Mouse (Mus musculus) neural tube, embryonic 15.5 days (tissue): ENCODE measurements at regions not wholly inside any gene's neighbourhood (a gene's known extent, or its start where the extent isn't known, plus 50 kb on each side); places are given as distances from the start of the nearest gene placed in this dataset.

Source experiments
- ATAC-seq: fragments of 200-750 bp; cut with Nextera tagmentation; 2 replicates; pipeline ENCODE4 v1.8.0; 2017; ENCODE audit warnings: mild to moderate bottlenecking, moderate TSS enrichment, moderate library complexity; ENCODE audit not compliant: low FRiP score
- H3K27ac ChIP-seq: fragments of 300-500 bp; sonication (generic); replicated peaks from 2 replicates; pipeline ENCODE4 v1.5.1; 2015; ENCODE audit warnings: mild to moderate bottlenecking, inconsistent platforms
- H3K27me3 ChIP-seq: fragments of 300-500 bp; sonication (generic); replicated peaks from 2 replicates; pipeline ENCODE4 v1.6.1; 2015; ENCODE audit warnings: inconsistent platforms
- H3K36me3 ChIP-seq: fragments of 300-500 bp; sonication (generic); 2 replicates; pipeline ENCODE4 v1.6.1; 2015; ENCODE audit warnings: inconsistent platforms
- H3K4me1 ChIP-seq: fragments of 300-500 bp; sonication (generic); 2 replicates; pipeline ENCODE4 v1.6.1; 2015; ENCODE audit warnings: inconsistent platforms
- H3K4me2 ChIP-seq: fragments of 300-500 bp; sonication (generic); 2 replicates; pipeline ENCODE4 v1.6.1; 2015; ENCODE audit warnings: inconsistent platforms, mild to moderate bottlenecking, moderate library complexity
- H3K4me3 ChIP-seq: fragments of 300-500 bp; sonication (generic); replicated peaks from 2 replicates; pipeline ENCODE4 v1.5.1; 2015; ENCODE audit warnings: mild to moderate bottlenecking, inconsistent platforms
- H3K9ac ChIP-seq: fragments of 300-500 bp; sonication (generic); replicated peaks from 2 replicates; pipeline ENCODE4 v1.6.1; 2015; ENCODE audit warnings: mild to moderate bottlenecking, inconsistent platforms
- H3K9me3 ChIP-seq: fragments of 300-500 bp; sonication (generic); replicated peaks from 2 replicates; pipeline ENCODE4 v1.6.1; 2016; ENCODE audit warnings: inconsistent platforms
- WGBS: fragments of 180-500 bp; shearing (Covaris S2); methylation state at CpG from one replicate; pipeline ENCODE4 v1.1.7; 2015; ENCODE audit warnings: mixed read lengths; 5-methylcytosine and 5-hydroxymethylcytosine counted together

- Histone ChIP-seq H3K27me3 (no peaks in the 10 kb centered on the region), H3K4me1 (peaks cover 7% of the 10 kb centered on the region), H3K4me3 (no peak overlapping the region), H3K36me3 (no peaks in the 10 kb centered on the region), H3K9me3 (no peaks in the 10 kb centered on the region), H3K9ac (no peak overlapping the region), H3K4me2 (no peak overlapping the region), H3K27ac (no peak overlapping the region)
- ATAC-seq: no peak
- 89% methylated on average over 8 of the region's 8 CpGs for WGBS
Measured at GRCm38 (mm10) chr16:30687682-30688081, 88.2 kb downstream of the Fam43a start.

- Histone ChIP-seq H3K36me3 (no peaks in the 10 kb centered on the region), H3K27ac (no peak overlapping the region), H3K9me3 (no peaks in the 10 kb centered on the region), H3K27me3 (no peaks in the 10 kb centered on the region), H3K4me1 (peaks cover 10% of the 10 kb centered on the region), H3K9ac (no peak overlapping the region), H3K4me3 (no peak overlapping the region), H3K4me2 (no peak overlapping the region)
- WGBS: 77% methylated on average over 4 of the region's 4 CpGs
- ATAC-seq: no peak
Measured at GRCm38 (mm10) chr16:30690531-30690930, 91.0 kb downstream of the Fam43a start.

- no peaks in the 10 kb centered on the region for H3K27me3 ChIP-seq
- no peaks in the 10 kb centered on the region for H3K36me3 ChIP-seq
- no peak overlapping the region; the same call in 1 of the 2 replicates for H3K4me2 ChIP-seq
- H3K4me1 ChIP-seq: peaks cover 10% of the 10 kb centered on the region
- H3K27ac ChIP-seq: no peak overlapping the region
- no peaks in the 10 kb centered on the region for H3K9me3 ChIP-seq
- no peak overlapping the region for H3K4me3 ChIP-seq
- H3K9ac ChIP-seq: no peak overlapping the region
- WGBS: 91% methylated on average over 15 of the region's 15 CpGs
- ATAC-seq: no peak
Measured at GRCm38 (mm10) chr16:30691964-30692363, 92.4 kb downstream of the Fam43a start.

GRCm38 (mm10) chr16:30692541-30693141 is 93.1 kb downstream of the Fam43a start:
- no peak overlapping the region for H3K9ac ChIP-seq
- H3K4me2 ChIP-seq: no peak overlapping the region; the same call in 1 of the 2 replicates
- H3K27ac ChIP-seq: no peak overlapping the region
- H3K27me3 ChIP-seq: no peaks in the 10 kb centered on the region
- H3K4me1 ChIP-seq: peaks cover 10% of the 10 kb centered on the region
- H3K9me3 ChIP-seq: no peaks in the 10 kb centered on the region
- 38% methylated on average over 5 of the region's 5 CpGs for WGBS
- H3K4me3 ChIP-seq: no peak overlapping the region
- H3K36me3 ChIP-seq: no peaks in the 10 kb centered on the region
- ATAC-seq: no peak

- Histone ChIP-seq H3K36me3 (no peaks in the 10 kb centered on the region), H3K9ac (no peak overlapping the region), H3K4me2 (no peak overlapping the region), H3K27me3 (no peaks in the 10 kb centered on the region), H3K4me1 (peaks cover 10% of the 10 kb centered on the region), H3K9me3 (no peaks in the 10 kb centered on the region), H3K27ac (no peak overlapping the region), H3K4me3 (no peak overlapping the region)
- ATAC-seq: no peak
- WGBS: 84% methylated on average over 3 of the region's 3 CpGs
Measured at GRCm38 (mm10) chr16:30693206-30693605, 93.7 kb downstream of the Fam43a start.

- Histone ChIP-seq H3K4me3 (no peak overlapping the region), H3K27me3 (no peaks in the 10 kb centered on the region), H3K27ac (no peak overlapping the region), H3K4me2 (no peak overlapping the region), H3K9me3 (no peaks in the 10 kb centered on the region), H3K36me3 (no peaks in the 10 kb centered on the region), H3K9ac (no peak overlapping the region), H3K4me1 (peaks cover 10% of the 10 kb centered on the region)
- no peak for ATAC-seq
- 100% methylated on average over 1 of the region's 1 CpGs for whole genome bisulfite sequencing
Measured at GRCm38 (mm10) chr16:30693839-30694527, 94.5 kb downstream of the Fam43a start.

- Histone ChIP-seq H3K36me3 (no peaks in the 10 kb centered on the region), H3K27ac (no peak overlapping the region), H3K9me3 (no peaks in the 10 kb centered on the region), H3K4me3 (no peak overlapping the region), H3K27me3 (no peaks in the 10 kb centered on the region), H3K4me1 (peaks cover 10% of the 10 kb centered on the region), H3K9ac (no peak overlapping the region), H3K4me2 (no peak overlapping the region)
- no peak for ATAC-seq
- WGBS: 85% methylated on average over 8 of the region's 8 CpGs
Measured at GRCm38 (mm10) chr16:30695691-30696090, 96.2 kb downstream of the Fam43a start.

GRCm38 (mm10) chr16:30697209-30697608 is 97.7 kb downstream of the Fam43a start:
- ATAC-seq: no peak
- WGBS: 81% methylated on average over 4 of the region's 4 CpGs
- no peaks in the 10 kb centered on the region for H3K36me3 ChIP-seq

GRCm38 (mm10) chr16:30697806-30698205 is 98.3 kb downstream of the Fam43a start:
- H3K9me3 ChIP-seq: no peaks in the 10 kb centered on the region
- H3K4me3 ChIP-seq: no peak overlapping the region
- H3K27ac ChIP-seq: no peak overlapping the region
- no peaks in the 10 kb centered on the region for H3K27me3 ChIP-seq
- ATAC-seq: no peak
- no peak overlapping the region for H3K9ac ChIP-seq
- peaks cover 5% of the 10 kb centered on the region; the same call in 1 of the 2 replicates for H3K4me1 ChIP-seq
- no peak overlapping the region for H3K4me2 ChIP-seq
- no peaks in the 10 kb centered on the region for H3K36me3 ChIP-seq
- WGBS: 60% methylated on average over 2 of the region's 2 CpGs

More at GRCm38 (mm10) chr16:30697209-30697608, 97.7 kb downstream of the Fam43a start:
- H3K27ac ChIP-seq: no peak overlapping the region
- H3K4me1 ChIP-seq: peaks cover 11% of the 10 kb centered on the region
- H3K4me3 ChIP-seq: no peak overlapping the region
- no peaks in the 10 kb centered on the region for H3K27me3 ChIP-seq
- H3K4me2 ChIP-seq: no peak overlapping the region
- no peaks in the 10 kb centered on the region for H3K9me3 ChIP-seq
- H3K9ac ChIP-seq: no peak overlapping the region

GRCm38 (mm10) chr16:30703831-30704230 is 104.3 kb downstream of the Fam43a start:
- H3K4me1 ChIP-seq: peaks cover 3% of the 10 kb centered on the region; the same call in 1 of the 2 replicates
- WGBS: 88% methylated on average over 8 of the region's 8 CpGs
- ATAC-seq: no peak
- no peak overlapping the region for H3K9ac ChIP-seq
- no peak overlapping the region for H3K4me3 ChIP-seq
- no peaks in the 10 kb centered on the region for H3K36me3 ChIP-seq
- H3K9me3 ChIP-seq: no peaks in the 10 kb centered on the region
- H3K27me3 ChIP-seq: no peaks in the 10 kb centered on the region
- H3K4me2 ChIP-seq: no peak overlapping the region
- no peak overlapping the region for H3K27ac ChIP-seq

GRCm38 (mm10) chr16:30709501-30709900 is 110.0 kb downstream of the Fam43a start:
- 30% methylated on average over 15 of the region's 15 CpGs for WGBS
- Histone ChIP-seq H3K27ac (no peak overlapping the region), H3K9me3 (no peaks in the 10 kb centered on the region), H3K27me3 (no peaks in the 10 kb centered on the region), H3K9ac (no peak overlapping the region), H3K4me2 (no peak overlapping the region), H3K4me3 (no peak overlapping the region), H3K36me3 (no peaks in the 10 kb centered on the region), H3K4me1 (peaks cover 10% of the 10 kb centered on the region)
- no peak for ATAC-seq

- Histone ChIP-seq H3K4me2 (no peak overlapping the region), H3K9me3 (no peaks in the 10 kb centered on the region), H3K4me3 (no peak overlapping the region), H3K9ac (no peak overlapping the region), H3K27ac (no peak overlapping the region), H3K4me1 (peaks cover 10% of the 10 kb centered on the region), H3K36me3 (no peaks in the 10 kb centered on the region), H3K27me3 (no peaks in the 10 kb centered on the region)
- no peak for ATAC-seq
- WGBS: 54% methylated on average over 2 of the region's 2 CpGs
Measured at GRCm38 (mm10) chr16:30709975-30710374, 110.5 kb downstream of the Fam43a start.
